Mouse (Mus musculus) cerebellum, adult 8-10 months (tissue): ENCODE data around the gene Itpr2.
A peak's percentile ranks its signal among the peaks of the same experiment; 100 is the strongest.

ENCODE experiments used
- DNase-seq: peaks from one replicate; pipeline ENCODE4 v3.0.0; 2022

Gene Itpr2

GRCm38 (mm10) chr6:146136646-146137045, 365.4 kb downstream of the Itpr2 start:
- DNase-seq = no peak

GRCm38 (mm10) chr6:146136244-146136643, 365.8 kb downstream of the Itpr2 start:
- DNase-seq = no peak

- no peak for DNase-seq
These were observed 366.7 kb downstream of the Itpr2 start for GRCm38 (mm10) chr6:146135291-146135690.

- DNase-seq = no peak
These were observed 368.1 kb downstream of the Itpr2 start for GRCm38 (mm10) chr6:146133921-146134320.

- DNase-seq = no peak
These were observed 373.0 kb downstream of the Itpr2 start for GRCm38 (mm10) chr6:146129066-146129465.

GRCm38 (mm10) chr6:146126823-146127681, 375.0 kb downstream of the Itpr2 start:
- peak; percentile 88 for DNase-seq

GRCm38 (mm10) chr6:146125621-146126020, 376.4 kb downstream of the Itpr2 start:
- DNase-seq = no peak

- no peak for DNase-seq
These were observed 377.5 kb downstream of the Itpr2 start for GRCm38 (mm10) chr6:146124479-146124878.

GRCm38 (mm10) chr6:146123656-146124055, 378.4 kb downstream of the Itpr2 start:
- no peak for DNase-seq

GRCm38 (mm10) chr6:146120172-146120571, 381.9 kb downstream of the Itpr2 start:
- DNase-seq = no peak

GRCm38 (mm10) chr6:146114731-146115302, 387.2 kb downstream of the Itpr2 start:
- DNase-seq = no peak

- DNase-seq = no peak
These were observed 388.0 kb downstream of the Itpr2 start for GRCm38 (mm10) chr6:146114071-146114470.

GRCm38 (mm10) chr6:146113085-146113484, 388.9 kb downstream of the Itpr2 start:
- DNase-seq = no peak

GRCm38 (mm10) chr6:146112211-146112610, 389.8 kb downstream of the Itpr2 start:
- DNase-seq = no peak

GRCm38 (mm10) chr6:146111781-146112180, 390.2 kb downstream of the Itpr2 start:
- no peak for DNase-seq

- no peak for DNase-seq
These were observed 390.9 kb downstream of the Itpr2 start for GRCm38 (mm10) chr6:146110832-146111741.

GRCm38 (mm10) chr6:146110425-146110824, 391.6 kb downstream of the Itpr2 start:
- DNase-seq = no peak

- no peak for DNase-seq
These were observed 393.3 kb downstream of the Itpr2 start for GRCm38 (mm10) chr6:146108695-146109094.

- no peak for DNase-seq
These were observed 394.7 kb downstream of the Itpr2 start for GRCm38 (mm10) chr6:146107117-146107832.

- DNase-seq = no peak
These were observed 418.7 kb downstream of the Itpr2 start for GRCm38 (mm10) chr6:146083056-146083961.

GRCm38 (mm10) chr6:146082476-146082875, 419.5 kb downstream of the Itpr2 start:
- DNase-seq = no peak

- DNase-seq = no peak
These were observed 420.4 kb downstream of the Itpr2 start for GRCm38 (mm10) chr6:146081578-146081977.
